Mouse (Mus musculus): ENCODE measurements at regions not wholly inside any gene's neighbourhood (a gene's known extent, or its start where the extent isn't known, plus 50 kb on each side); places are given as distances from the start of the nearest gene placed in this dataset.

DNA sequence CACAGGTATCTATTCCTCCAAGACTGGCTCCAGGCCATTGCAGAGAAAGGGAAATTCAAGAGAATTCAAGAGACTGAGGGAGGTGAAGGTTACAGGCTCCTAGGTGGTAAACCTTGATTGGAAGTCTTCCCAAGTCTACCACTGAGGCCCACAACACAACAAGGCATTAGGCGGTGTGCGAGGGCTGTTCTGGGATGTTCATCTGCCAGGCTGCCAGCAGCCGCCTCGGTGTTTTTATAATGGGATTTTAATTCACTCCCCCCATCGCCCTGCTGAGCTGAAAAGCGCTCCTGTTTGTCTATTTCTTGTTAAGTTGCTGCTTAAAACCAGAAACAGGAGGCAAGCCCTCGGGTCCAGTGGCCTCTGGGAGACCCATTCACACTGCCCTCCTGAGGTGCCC, 133.9 kb upstream of the Rpl38 start:
- H3K27ac ChIP-seq (ENCODE audit: insufficient read depth, low read depth, low read length), result no peak overlapping the region
- no peaks in the 10 kb centered on the region for H3K36me3 ChIP-seq (ENCODE audit: control insufficient read depth, insufficient read depth, low read length)
- no peaks in the 10 kb centered on the region for H3K4me1 ChIP-seq (ENCODE audit: control insufficient read depth, insufficient read depth, low read length)
- no peaks in the 10 kb centered on the region for H3K27me3 ChIP-seq (replicated peaks; ENCODE audit: control insufficient read depth, insufficient read depth, low read length)
- no peak for DNase-seq
- WGBS, result 88% methylated on average over 7 of the region's 7 CpGs
- H3K4me3 ChIP-seq (ENCODE audit: insufficient read depth, low read depth, low read length), result no peak overlapping the region
- TF ChIP-seq CTCF (conservative IDR thresholded peaks at IDR 0.05; ENCODE audit: insufficient read depth, insufficient read length, low read depth, low read length), result no peak
- no peak for TF ChIP-seq POLR2A (IDR thresholded peaks at IDR 0.05; ENCODE audit: low read depth, low read length)

DNA sequence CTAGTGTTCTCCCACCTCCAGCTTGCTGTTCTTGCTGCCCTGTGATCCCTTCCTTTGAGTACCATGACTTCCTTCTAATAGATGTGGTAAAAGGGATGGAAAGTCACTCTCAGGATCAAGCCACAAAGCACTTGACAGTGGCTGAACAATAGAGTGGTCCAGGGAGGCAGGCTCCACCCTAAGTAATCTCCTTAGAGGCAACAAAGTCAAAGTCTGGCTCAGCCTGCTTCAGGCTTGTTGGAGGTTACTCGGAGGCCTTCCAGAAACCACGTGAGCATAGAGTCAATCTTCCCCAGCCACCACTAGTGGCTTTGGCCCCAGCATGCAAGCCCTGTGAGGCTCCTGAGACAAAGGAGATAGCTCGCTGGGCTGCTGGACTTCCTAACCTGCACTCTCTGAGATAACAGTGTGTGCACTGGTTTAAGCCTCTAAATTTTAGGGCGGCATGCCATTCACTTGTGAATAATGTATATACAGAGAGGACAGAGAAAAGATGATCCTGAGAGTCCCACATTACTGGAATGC, 137.0 kb upstream of the Rpl38 start:
- 72% methylated on average over 4 of the region's 4 CpGs for WGBS
- H3K4me1 ChIP-seq (ENCODE audit: control insufficient read depth, insufficient read depth, low read length), result no peaks in the 10 kb centered on the region
- TF ChIP-seq POLR2A (IDR thresholded peaks at IDR 0.05; ENCODE audit: low read depth, low read length), result no peak
- TF ChIP-seq CTCF (conservative IDR thresholded peaks at IDR 0.05; ENCODE audit: insufficient read depth, insufficient read length, low read depth, low read length), result no peak
- no peak overlapping the region for H3K4me3 ChIP-seq (ENCODE audit: insufficient read depth, low read depth, low read length)
- H3K27me3 ChIP-seq (replicated peaks; ENCODE audit: control insufficient read depth, insufficient read depth, low read length), result no peaks in the 10 kb centered on the region
- no peak for DNase-seq
- no peaks in the 10 kb centered on the region for H3K36me3 ChIP-seq (ENCODE audit: control insufficient read depth, insufficient read depth, low read length)
- no peak overlapping the region for H3K27ac ChIP-seq (ENCODE audit: insufficient read depth, low read depth, low read length)

DNA sequence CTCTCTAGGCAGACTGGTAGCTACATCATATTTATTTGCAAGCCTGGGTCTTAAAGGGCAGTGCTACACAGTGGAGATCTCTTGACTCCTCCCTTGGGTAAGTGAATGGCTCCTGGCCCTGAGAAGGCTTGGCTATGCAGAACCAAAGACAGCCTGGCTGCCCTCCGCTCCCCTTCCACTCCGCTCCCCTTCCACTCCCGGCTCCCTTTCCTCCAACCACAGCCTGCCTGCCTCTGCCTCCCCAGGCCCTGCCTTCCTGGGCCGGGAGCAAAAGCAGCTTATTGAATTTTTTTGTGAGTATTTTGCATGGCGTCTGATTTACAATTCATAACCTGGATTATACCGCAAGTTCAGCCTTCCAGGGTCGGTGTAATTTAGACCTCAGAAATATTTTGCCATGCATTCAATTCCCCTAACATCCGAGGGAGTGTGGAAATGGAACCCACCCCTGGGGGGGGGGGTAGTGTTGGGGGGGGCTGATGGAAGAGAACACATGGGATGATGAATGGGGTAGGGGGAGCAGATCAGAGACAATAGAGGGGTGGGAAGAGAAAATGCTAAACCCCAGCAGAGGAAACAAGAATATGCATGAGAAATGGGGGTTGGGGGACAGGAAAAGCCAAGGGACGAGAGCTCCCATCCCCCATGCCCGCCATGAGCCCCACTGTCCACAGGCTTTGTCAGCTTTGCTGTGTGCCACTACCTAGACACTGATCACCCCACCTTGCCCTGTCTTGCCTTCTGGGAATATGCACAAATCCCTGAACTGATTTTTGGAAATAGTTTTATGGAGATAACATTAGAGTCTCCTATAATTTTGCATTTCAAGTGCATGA, 139.2 kb upstream of the Rpl38 start:
- no peaks in the 10 kb centered on the region for H3K27me3 ChIP-seq (replicated peaks; ENCODE audit: control insufficient read depth, insufficient read depth, low read length)
- no peak overlapping the region for H3K4me3 ChIP-seq (ENCODE audit: insufficient read depth, low read depth, low read length)
- no peak for DNase-seq
- no peak overlapping the region for H3K27ac ChIP-seq (ENCODE audit: insufficient read depth, low read depth, low read length)
- no peaks in the 10 kb centered on the region for H3K36me3 ChIP-seq (ENCODE audit: control insufficient read depth, insufficient read depth, low read length)
- 51% methylated on average over 10 of the region's 10 CpGs for WGBS
- no peaks in the 10 kb centered on the region for H3K4me1 ChIP-seq (ENCODE audit: control insufficient read depth, insufficient read depth, low read length)
- TF ChIP-seq POLR2A (IDR thresholded peaks at IDR 0.05; ENCODE audit: low read depth, low read length) (no peak), CTCF (conservative IDR thresholded peaks at IDR 0.05; ENCODE audit: insufficient read depth, insufficient read length, low read depth, low read length) (no peak)

DNA sequence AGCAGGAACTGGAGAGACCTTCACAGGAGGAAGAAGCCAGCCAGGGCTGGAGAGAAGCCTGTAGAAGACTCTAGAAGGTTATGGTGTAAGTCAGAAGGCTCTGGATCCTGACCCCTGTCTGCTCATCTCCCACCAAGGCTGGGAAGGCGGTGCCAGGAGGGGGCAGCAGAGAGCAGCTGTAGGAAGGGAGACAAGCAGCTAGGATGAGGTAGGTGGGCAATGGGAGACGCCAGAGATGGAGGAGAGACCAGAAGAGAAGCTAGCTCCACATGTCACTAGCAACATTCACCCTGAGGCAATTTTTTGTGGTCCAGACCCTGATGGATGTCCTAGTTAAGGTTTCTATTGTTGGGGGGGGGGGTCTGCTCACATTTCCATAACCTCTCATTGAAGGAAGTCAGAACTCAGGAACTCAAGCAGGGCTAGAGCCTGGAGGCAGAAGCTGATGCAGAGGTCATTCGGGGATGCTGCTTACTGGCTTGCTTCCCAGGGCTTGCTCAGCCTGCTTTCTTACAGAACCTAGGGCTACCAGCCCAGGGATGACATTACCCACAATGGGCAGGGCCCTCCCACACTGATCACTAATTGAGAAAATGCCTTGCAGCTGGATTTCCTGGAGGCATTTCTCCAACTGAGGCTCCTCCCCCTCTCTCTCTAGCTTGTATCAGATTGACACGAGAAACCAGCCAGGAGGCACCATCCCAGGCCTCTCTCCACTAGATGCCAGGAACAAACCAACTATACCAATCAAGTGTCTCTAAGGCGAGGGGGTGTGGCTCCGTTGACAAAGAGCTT, 144.7 kb upstream of the Rpl38 start:
- no peak overlapping the region for H3K4me3 ChIP-seq (ENCODE audit: insufficient read depth, low read depth, low read length)
- TF ChIP-seq CTCF (conservative IDR thresholded peaks at IDR 0.05; ENCODE audit: insufficient read depth, insufficient read length, low read depth, low read length) (peak; percentile 81), POLR2A (IDR thresholded peaks at IDR 0.05; ENCODE audit: low read depth, low read length) (no peak)
- 46% methylated on average over 6 of the region's 6 CpGs for WGBS
- no peaks in the 10 kb centered on the region for H3K36me3 ChIP-seq (ENCODE audit: control insufficient read depth, insufficient read depth, low read length)
- no peaks in the 10 kb centered on the region for H3K27me3 ChIP-seq (replicated peaks; ENCODE audit: control insufficient read depth, insufficient read depth, low read length)
- H3K27ac ChIP-seq (ENCODE audit: insufficient read depth, low read depth, low read length), result no peak overlapping the region
- peak; percentile 50 for DNase-seq
- H3K4me1 ChIP-seq (ENCODE audit: control insufficient read depth, insufficient read depth, low read length), result no peaks in the 10 kb centered on the region

DNA sequence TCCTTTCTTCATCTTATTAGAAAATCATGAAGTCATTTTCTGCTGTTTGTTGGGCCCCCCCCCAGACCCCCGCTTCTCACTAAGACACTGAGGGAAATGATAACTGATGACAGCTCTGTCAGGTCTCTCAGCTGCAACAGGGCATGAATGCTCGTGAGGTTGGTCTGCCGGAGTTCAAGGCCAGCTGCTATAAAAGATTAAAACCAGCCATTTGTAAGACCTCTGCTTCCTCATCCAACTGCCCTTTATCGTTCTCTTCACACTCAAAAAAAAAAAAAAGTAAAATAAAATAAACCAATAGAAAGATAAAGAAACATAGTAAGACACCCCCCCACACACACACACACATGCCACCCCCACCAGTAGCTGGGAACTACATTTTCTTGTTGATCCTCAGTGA, 153.0 kb upstream of the Rpl38 start:
- H3K36me3 ChIP-seq (ENCODE audit: control insufficient read depth, insufficient read depth, low read length), result no peaks in the 10 kb centered on the region
- H3K4me1 ChIP-seq (ENCODE audit: control insufficient read depth, insufficient read depth, low read length), result no peaks in the 10 kb centered on the region
- H3K4me3 ChIP-seq (ENCODE audit: insufficient read depth, low read depth, low read length), result no peak overlapping the region
- no peak for DNase-seq
- TF ChIP-seq POLR2A (IDR thresholded peaks at IDR 0.05; ENCODE audit: low read depth, low read length), result no peak
- TF ChIP-seq CTCF (conservative IDR thresholded peaks at IDR 0.05; ENCODE audit: insufficient read depth, insufficient read length, low read depth, low read length), result no peak
- WGBS, result 54% methylated on average over 4 of the region's 4 CpGs
- H3K27me3 ChIP-seq (replicated peaks; ENCODE audit: control insufficient read depth, insufficient read depth, low read length), result no peaks in the 10 kb centered on the region
- H3K27ac ChIP-seq (ENCODE audit: insufficient read depth, low read depth, low read length), result no peak overlapping the region

DNA sequence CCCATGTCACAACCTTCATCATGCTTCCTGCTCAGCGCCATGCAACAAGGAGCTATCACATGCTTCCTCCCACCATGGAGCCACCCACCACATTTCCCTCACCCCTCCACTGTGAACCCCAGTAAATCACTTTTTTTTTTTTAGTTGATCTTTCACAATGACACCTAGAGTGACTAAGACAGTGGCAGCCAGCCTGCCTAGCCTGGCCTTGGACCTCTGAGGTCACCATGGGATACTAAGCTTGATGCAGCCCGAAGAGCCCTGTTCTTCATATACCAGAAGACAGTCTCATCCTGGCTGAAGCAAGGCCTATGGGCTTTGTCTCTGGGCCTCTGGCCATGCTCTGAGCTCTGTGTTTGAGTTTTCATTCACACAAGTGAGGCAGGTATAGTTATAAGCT, 154.2 kb upstream of the Rpl38 start:
- WGBS, result 93% methylated on average over 2 of the region's 2 CpGs
- no peak for TF ChIP-seq POLR2A (IDR thresholded peaks at IDR 0.05; ENCODE audit: low read depth, low read length)
- TF ChIP-seq CTCF (conservative IDR thresholded peaks at IDR 0.05; ENCODE audit: insufficient read depth, insufficient read length, low read depth, low read length), result no peak
- Histone ChIP-seq H3K27me3 (replicated peaks; ENCODE audit: control insufficient read depth, insufficient read depth, low read length) (no peaks in the 10 kb centered on the region), H3K4me3 (ENCODE audit: insufficient read depth, low read depth, low read length) (no peak overlapping the region), H3K36me3 (ENCODE audit: control insufficient read depth, insufficient read depth, low read length) (no peaks in the 10 kb centered on the region), H3K27ac (ENCODE audit: insufficient read depth, low read depth, low read length) (no peak overlapping the region), H3K4me1 (ENCODE audit: control insufficient read depth, insufficient read depth, low read length) (no peaks in the 10 kb centered on the region)
- DNase-seq, result no peak

DNA sequence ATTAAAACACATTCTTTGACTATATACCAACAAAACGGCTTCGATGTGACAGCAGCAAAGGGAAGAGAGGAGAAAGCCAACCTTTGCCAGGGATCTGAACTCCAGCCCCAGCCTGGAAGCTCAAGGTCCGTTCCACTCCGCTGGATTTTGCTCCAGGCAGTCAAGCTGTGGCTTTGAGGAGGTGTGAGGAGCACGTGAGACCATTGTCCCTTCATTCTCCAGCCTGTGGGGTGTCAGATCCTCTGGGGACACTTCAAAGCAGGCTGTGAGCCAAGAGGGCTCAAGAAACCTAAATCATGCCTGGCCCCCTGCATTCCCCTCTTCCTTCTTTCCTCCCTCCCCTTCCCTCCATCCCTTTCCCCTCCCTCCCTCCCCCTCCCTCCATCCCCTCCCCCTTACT, 154.9 kb upstream of the Rpl38 start:
- Histone ChIP-seq H3K4me1 (ENCODE audit: control insufficient read depth, insufficient read depth, low read length) (no peaks in the 10 kb centered on the region), H3K4me3 (ENCODE audit: insufficient read depth, low read depth, low read length) (no peak overlapping the region), H3K27me3 (replicated peaks; ENCODE audit: control insufficient read depth, insufficient read depth, low read length) (no peaks in the 10 kb centered on the region), H3K27ac (ENCODE audit: insufficient read depth, low read depth, low read length) (no peak overlapping the region), H3K36me3 (ENCODE audit: control insufficient read depth, insufficient read depth, low read length) (no peaks in the 10 kb centered on the region)
- peak; percentile 43 for DNase-seq
- 14% methylated on average over 5 of the region's 5 CpGs for WGBS
- TF ChIP-seq CTCF (conservative IDR thresholded peaks at IDR 0.05; ENCODE audit: insufficient read depth, insufficient read length, low read depth, low read length) (no peak), POLR2A (IDR thresholded peaks at IDR 0.05; ENCODE audit: low read depth, low read length) (no peak)

Measured in kidney, adult 2 months (tissue).